Mouse (Mus musculus): Measurements from ENCODE around the gene Rnf115.
A peak's percentile ranks its signal among the peaks of the same experiment; 100 is the strongest.
"Not testable (repeated sequence)": the region's sequence is repeated elsewhere in the genome, so short reads cannot be mapped to it uniquely, and the experiment has no call there.

Gene Rnf115

DNA sequence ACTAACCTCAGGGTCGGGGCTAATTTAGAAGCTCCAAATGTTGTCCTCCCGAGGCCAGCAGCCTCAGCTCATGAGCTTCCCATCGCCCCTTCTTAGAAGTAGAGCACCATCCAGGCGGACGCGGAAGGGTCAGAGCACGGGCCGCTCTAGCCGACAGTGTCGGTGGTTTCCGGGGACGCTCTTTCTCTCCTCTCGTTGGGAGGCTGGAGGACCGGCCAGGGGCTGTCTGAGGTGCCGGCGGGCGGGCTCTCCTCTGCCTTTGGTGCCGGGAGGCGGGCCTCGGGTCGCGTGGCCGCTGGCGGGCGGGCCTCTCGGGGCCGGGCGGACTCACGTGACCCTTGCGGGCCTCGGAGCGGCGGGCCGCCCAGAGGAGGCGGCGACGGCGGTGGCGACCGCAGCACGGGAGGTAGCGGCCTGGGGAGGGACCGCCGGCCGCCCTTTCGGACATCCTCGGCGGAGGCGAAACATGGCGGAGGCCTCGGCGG lies at the start of gene Rnf115, which contains the start of gene Polr3c:
Rnf115 (plus strand) TSS at position 322 of the 485 bp plus-strand sequence.
Polr3c (minus strand) TSS at position 286 of the 485 bp plus-strand sequence.
- DNase-seq (ENCODE audit: low read depth, low spot score) = peak; percentile 93

- no peak for DNase-seq (ENCODE audit: low read depth, low spot score)
Observed at GRCm38 (mm10) chr3:96678456-96678855, 49.0 kb upstream of the Rnf115 start.

GRCm38 (mm10) chr3:96679159-96679674 lies 48.2 kb upstream of the Rnf115 start:
- DNase-seq (ENCODE audit: low read depth, low spot score) = no peak

GRCm38 (mm10) chr3:96680269-96680956 lies 47.1 kb upstream of the Rnf115 start:
- no peak for DNase-seq (ENCODE audit: low read depth, low spot score)

GRCm38 (mm10) chr3:96683496-96683895 lies 44.0 kb upstream of the Rnf115 start:
- no peak for DNase-seq (ENCODE audit: low read depth, low spot score)

DNA sequence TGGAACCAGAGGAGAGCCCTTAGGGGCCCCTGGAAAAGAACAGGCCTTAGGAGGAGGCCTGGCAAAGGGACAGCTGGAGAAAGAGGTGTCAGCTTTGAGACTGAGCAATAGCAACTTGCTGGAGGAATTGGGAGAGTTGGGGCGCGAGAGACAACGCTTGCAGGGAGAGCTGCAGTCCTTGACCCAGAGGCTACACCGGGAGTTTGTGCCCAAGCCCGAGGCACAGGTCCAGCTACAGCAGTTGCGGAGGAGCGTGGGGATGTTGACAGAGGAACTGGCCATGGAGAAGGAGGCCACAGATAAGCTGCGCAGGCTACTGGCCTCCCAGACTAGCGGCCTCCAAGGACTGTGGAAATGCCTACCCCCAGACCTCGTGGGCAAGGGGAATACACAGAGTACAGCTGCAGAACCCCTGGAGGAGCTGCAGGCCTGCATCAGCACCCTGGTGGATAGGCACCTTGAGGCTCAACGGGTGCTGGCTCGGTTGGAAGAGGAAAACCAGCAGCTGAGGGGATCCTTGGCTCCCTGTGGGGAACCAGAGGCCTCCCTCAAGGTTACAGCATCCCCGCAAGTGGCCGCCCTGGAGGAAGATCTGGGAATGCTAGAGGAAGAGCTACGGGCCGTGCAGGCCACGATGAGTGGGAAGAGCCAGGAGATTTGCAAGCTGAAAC lies 43.2 kb upstream of the Rnf115 start:
- no peak for DNase-seq (ENCODE audit: low read depth, low spot score)

GRCm38 (mm10) chr3:96684822-96685156 lies 42.7 kb upstream of the Rnf115 start:
- DNase-seq (ENCODE audit: low read depth, low spot score) = no peak

- not testable (repeated sequence) for DNase-seq (ENCODE audit: low read depth, low spot score)
Observed at GRCm38 (mm10) chr3:96686057-96686456, 41.4 kb upstream of the Rnf115 start.

GRCm38 (mm10) chr3:96688854-96689253 lies 38.6 kb upstream of the Rnf115 start:
- no peak for DNase-seq (ENCODE audit: low read depth, low spot score)

DNA sequence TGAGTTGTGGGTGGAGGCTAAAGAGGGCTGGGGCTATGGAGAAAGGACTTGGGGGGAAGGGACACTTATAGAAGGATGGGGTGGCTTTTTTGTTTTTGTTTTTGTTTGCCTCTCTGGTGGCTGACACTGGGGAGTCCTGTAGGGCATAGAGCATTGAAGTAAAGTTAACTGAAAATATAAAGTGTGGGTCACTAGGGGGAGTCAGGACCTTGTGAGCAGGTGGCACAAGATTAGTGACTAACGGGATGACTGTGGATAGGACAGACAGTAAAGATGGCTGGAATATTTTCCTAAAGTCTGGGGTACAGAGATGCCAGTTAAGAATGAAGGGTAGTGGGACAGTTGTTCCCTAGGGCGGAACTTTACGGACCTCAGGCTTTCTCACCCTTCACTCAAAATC lies 37.2 kb upstream of the Rnf115 start:
- DNase-seq (ENCODE audit: low read depth, low spot score) = no peak

- no peak for DNase-seq (ENCODE audit: low read depth, low spot score)
Observed at GRCm38 (mm10) chr3:96692506-96692905, 35.0 kb upstream of the Rnf115 start.

- no peak for DNase-seq (ENCODE audit: low read depth, low spot score)
Observed at GRCm38 (mm10) chr3:96693579-96693978, 33.9 kb upstream of the Rnf115 start.

GRCm38 (mm10) chr3:96696198-96696765 lies 31.2 kb upstream of the Rnf115 start, which contains the start of gene Pias3:
Gene Pias3 (plus strand): TSS chr3:96696384.
- DNase-seq (ENCODE audit: low read depth, low spot score) = no peak

- peak; percentile 55 for DNase-seq (ENCODE audit: low read depth, low spot score)
Observed at GRCm38 (mm10) chr3:96696766-96697732, 30.4 kb upstream of the Rnf115 start.

GRCm38 (mm10) chr3:96698993-96699690 lies 28.3 kb upstream of the Rnf115 start:
- DNase-seq (ENCODE audit: low read depth, low spot score) = no peak

- DNase-seq (ENCODE audit: low read depth, low spot score) = no peak
Observed at GRCm38 (mm10) chr3:96700376-96700775, 27.1 kb upstream of the Rnf115 start.

GRCm38 (mm10) chr3:96701003-96701402 lies 26.5 kb upstream of the Rnf115 start:
- no peak for DNase-seq (ENCODE audit: low read depth, low spot score)

DNA sequence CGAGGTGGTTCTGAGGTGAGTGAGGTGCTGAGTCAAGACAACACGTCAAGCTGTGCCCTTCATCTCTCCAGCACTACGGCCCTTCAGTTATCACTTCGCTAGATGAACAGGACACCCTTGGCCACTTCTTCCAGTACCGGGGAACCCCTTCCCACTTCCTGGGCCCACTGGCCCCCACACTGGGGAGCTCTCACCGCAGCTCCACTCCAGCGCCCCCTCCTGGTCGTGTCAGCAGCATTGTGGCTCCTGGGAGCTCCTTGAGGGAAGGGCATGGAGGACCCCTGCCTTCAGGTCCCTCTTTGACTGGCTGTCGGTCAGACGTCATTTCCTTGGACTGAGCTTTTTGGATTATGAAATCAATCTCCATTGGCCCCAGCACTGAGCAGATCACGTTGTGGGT lies 22.7 kb upstream of the Rnf115 start:
- DNase-seq (ENCODE audit: low read depth, low spot score) = no peak

GRCm38 (mm10) chr3:96706217-96706616 lies 21.2 kb upstream of the Rnf115 start:
- DNase-seq (ENCODE audit: low read depth, low spot score) = no peak

GRCm38 (mm10) chr3:96706984-96707383 lies 20.5 kb upstream of the Rnf115 start:
- DNase-seq (ENCODE audit: low read depth, low spot score) = no peak

All from telencephalon, adult 2 months (tissue).